Mouse (Mus musculus): ENCODE results near the gene Sppl3.

Gene Sppl3

GRCm38 (mm10) chr5:115010577-115011216, at the start of gene Sppl3:
Gene Sppl3, plus strand, starts transcription at chr5:115011137.
- DNase-seq = peak; percentile 97

- no peak for DNase-seq
Observed at GRCm38 (mm10) chr5:114961590-114962360, 49.2 kb upstream of the Sppl3 start.

GRCm38 (mm10) chr5:114964315-114964966, 46.5 kb upstream of the Sppl3 start:
- no peak for DNase-seq

- no peak for DNase-seq
Observed at GRCm38 (mm10) chr5:114964967-114965898, 45.7 kb upstream of the Sppl3 start.

GRCm38 (mm10) chr5:114967523-114968268, 43.2 kb upstream of the Sppl3 start:
- DNase-seq = no peak

GRCm38 (mm10) chr5:114968651-114969050, 42.3 kb upstream of the Sppl3 start:
- DNase-seq = no peak

GRCm38 (mm10) chr5:114969064-114969463, 41.9 kb upstream of the Sppl3 start:
- no peak for DNase-seq

- no peak for DNase-seq
Observed at GRCm38 (mm10) chr5:114969609-114970215, 41.2 kb upstream of the Sppl3 start.

- DNase-seq = no peak
Observed at GRCm38 (mm10) chr5:114970824-114971227, 40.1 kb upstream of the Sppl3 start, which contains the start of gene Hnf1a. Gene Hnf1a, minus strand, starts transcription at chr5:114971094.

- no peak for DNase-seq
Observed at GRCm38 (mm10) chr5:114972201-114972600, 38.7 kb upstream of the Sppl3 start.

GRCm38 (mm10) chr5:114973131-114973530, 37.8 kb upstream of the Sppl3 start:
- DNase-seq = no peak

GRCm38 (mm10) chr5:114976935-114977334, 34.0 kb upstream of the Sppl3 start:
- no peak for DNase-seq

GRCm38 (mm10) chr5:114978473-114978872, 32.5 kb upstream of the Sppl3 start:
- DNase-seq = no peak

- no peak for DNase-seq
Observed at GRCm38 (mm10) chr5:114978888-114979249, 32.1 kb upstream of the Sppl3 start.

GRCm38 (mm10) chr5:114979250-114980121, 31.5 kb upstream of the Sppl3 start:
- peak; percentile 53 for DNase-seq

- DNase-seq = no peak
Observed at GRCm38 (mm10) chr5:114980122-114980748, 30.7 kb upstream of the Sppl3 start.

GRCm38 (mm10) chr5:114982001-114982400, 28.9 kb upstream of the Sppl3 start:
- DNase-seq = no peak

GRCm38 (mm10) chr5:114985074-114985473, 25.9 kb upstream of the Sppl3 start:
- no peak for DNase-seq

GRCm38 (mm10) chr5:114996447-114996846, 14.5 kb upstream of the Sppl3 start:
- no peak for DNase-seq

- no peak for DNase-seq
Observed at GRCm38 (mm10) chr5:114997327-114997726, 13.6 kb upstream of the Sppl3 start.
